Mouse (Mus musculus) lung, postnatal 0 days (tissue): ENCODE data around the gene Birc7. TPM values are rescaled to one million over a fixed set of nuclear protein-coding genes. Genes with fewer than 3 reads are reported as not detected.

Experiments used
- ATAC-seq: fragments of 200-750 bp; cut with Nextera tagmentation; 2 replicates; pipeline ENCODE4 v1.8.0; 2017; ENCODE audit warnings: moderate library complexity
- DNase-seq: peaks from one replicate; pipeline ENCODE4 v3.0.0-alpha.2; 2016; ENCODE audit warnings: low spot score
- H3K27ac ChIP-seq: fragments of 300-500 bp; sonication (generic); 2 replicates; pipeline ENCODE4 v1.5.1; 2014; ENCODE audit warnings: antibody characterized with exemption, mild to moderate bottlenecking, low read length, mixed read lengths
- H3K27me3 ChIP-seq: fragments of 300-500 bp; sonication (generic); replicated peaks from 2 replicates; pipeline ENCODE4 v1.6.1; 2014; ENCODE audit warnings: low read length, mixed read lengths; ENCODE audit not compliant: insufficient read depth
- H3K36me3 ChIP-seq: fragments of 300-500 bp; sonication (generic); 2 replicates; pipeline ENCODE4 v1.6.1; 2014; ENCODE audit warnings: low read length, mixed read lengths; ENCODE audit not compliant: insufficient read depth
- H3K4me1 ChIP-seq: fragments of 300-500 bp; sonication (generic); 2 replicates; pipeline ENCODE4 v1.6.1; 2014; ENCODE audit warnings: antibody characterized with exemption, low read depth, low read length, mixed read lengths; ENCODE audit not compliant: insufficient read depth
- H3K4me2 ChIP-seq: fragments of 300-500 bp; sonication (generic); replicated peaks from 2 replicates; pipeline ENCODE4 v1.6.1; 2014; ENCODE audit warnings: low read depth, mild to moderate bottlenecking, low read length, moderate library complexity, mixed read lengths
- H3K4me3 ChIP-seq: fragments of 300-500 bp; sonication (generic); 2 replicates; pipeline ENCODE4 v1.5.1; 2014; ENCODE audit warnings: low read depth, low read length
- H3K9ac ChIP-seq: fragments of 300-500 bp; sonication (generic); replicated peaks from 2 replicates; pipeline ENCODE4 v1.6.1; 2014; ENCODE audit warnings: low read depth, mild to moderate bottlenecking
- H3K9me3 ChIP-seq: fragments of 300-500 bp; sonication (generic); 2 replicates; pipeline ENCODE4 v1.6.1; 2016; ENCODE audit warnings: low read length, mixed read lengths
- CTCF ChIP-seq: IDR thresholded peaks from 2 replicates; pipeline ENCODE4 v1.5.1; 2016; ENCODE audit warnings: antibody characterized with exemption, mild to moderate bottlenecking
- EP300 ChIP-seq: IDR thresholded peaks from 2 replicates; pipeline ENCODE4 v1.6.1; 2016; ENCODE audit warnings: antibody characterized with exemption, mild to moderate bottlenecking, control low read depth
- WGBS: fragments of 180-500 bp; shearing (Covaris S2); extraction: QIAGEN DNeasy Blood & Tissue Kit; methylation state at CpG from one replicate; pipeline ENCODE4 v1.1.7; 2014; 5-methylcytosine and 5-hydroxymethylcytosine counted together
- polyA plus RNA-seq: library from polyadenylated mRNA; unstranded; fragments of >200 nt; fragmentation: Nextera tagmentation; extraction: Ambion mirVana; gene quantifications from 2 replicates; pipeline ENCODE4 v1.2.1, GENCODE M21; 2015

Gene Birc7
- polyA plus RNA-seq, 1 experiment from 2014 or later: not detected

DNA sequence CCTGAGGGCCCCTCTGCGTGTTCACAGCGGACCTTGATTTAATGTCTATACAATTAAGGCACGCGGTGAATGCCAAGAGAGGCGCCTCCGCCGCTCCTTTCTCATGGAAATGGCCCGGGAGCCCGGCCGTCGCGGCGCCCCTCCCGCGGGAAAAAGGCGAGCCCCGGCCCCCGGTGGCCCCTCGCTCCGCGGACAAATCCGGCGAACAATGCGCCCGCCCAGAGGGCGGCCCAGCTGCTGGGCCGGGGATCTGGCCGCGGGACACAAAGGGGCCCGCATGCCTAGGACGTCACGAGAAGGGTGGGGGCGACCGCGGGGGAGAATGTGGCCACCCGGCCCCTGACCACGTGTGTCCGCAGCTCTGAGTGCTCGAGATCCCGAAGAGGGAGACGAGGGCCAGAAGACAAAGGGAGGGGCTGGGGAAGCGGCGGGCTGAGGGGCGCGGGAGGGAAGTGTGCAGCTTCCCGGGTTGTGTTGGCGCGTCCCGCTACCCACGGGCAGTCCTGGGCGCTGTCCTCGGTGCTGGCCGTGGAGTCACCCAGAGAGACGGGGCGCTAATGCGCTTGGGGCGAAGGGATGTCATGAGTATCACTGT is 34.7 kb upstream of the Birc7 start:
- DNase-seq: peak; percentile 56

DNA sequence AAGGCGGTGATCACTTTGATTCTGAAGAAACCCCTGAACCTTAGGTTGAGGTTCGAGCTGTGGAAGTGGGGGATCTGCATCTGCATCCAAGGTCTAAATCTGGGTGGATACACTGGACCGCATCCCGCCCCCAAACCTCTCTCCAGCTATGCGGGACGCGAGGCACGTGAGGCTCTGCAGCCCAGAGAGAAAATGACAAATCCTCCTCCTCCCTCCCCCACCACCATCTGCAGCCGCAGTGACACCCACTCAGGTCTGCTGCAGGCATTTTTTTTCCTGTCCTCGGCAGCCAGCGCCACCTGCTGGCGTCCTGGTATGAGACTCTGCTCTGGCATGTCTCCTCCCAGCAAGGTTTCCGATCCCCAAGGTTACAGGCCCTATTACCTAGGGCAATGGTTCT is 34.1 kb upstream of the Birc7 start:
- peak; percentile 48 for DNase-seq
- H3K4me2 ChIP-seq: no peak overlapping the region
- H3K27me3 ChIP-seq: peaks cover 61% of the 10 kb centered on the region
- peak; percentile 74 for TF ChIP-seq CTCF
- no peak for TF ChIP-seq EP300
- no peak overlapping the region for H3K27ac ChIP-seq
- H3K36me3 ChIP-seq: no peaks in the 10 kb centered on the region
- peak; percentile 32; the same call in 1 of the 2 replicates for ATAC-seq
- H3K9ac ChIP-seq: no peak overlapping the region
- H3K4me3 ChIP-seq: no peak overlapping the region
- peaks cover 10% of the 10 kb centered on the region; the same call in 1 of the 2 replicates for H3K4me1 ChIP-seq
- WGBS: 2% methylated on average over 13 of the region's 13 CpGs
- H3K9me3 ChIP-seq: no peaks in the 10 kb centered on the region

More for the DNA sequence above, 34.7 kb upstream of the Birc7 start:
- ATAC-seq: peak; percentile 65
- H3K9ac ChIP-seq: no peak overlapping the region
- peak overlapping the region; percentile 35 for H3K4me3 ChIP-seq
- H3K4me2 ChIP-seq: peak overlapping the region; percentile 63
- TF ChIP-seq EP300 (no peak), CTCF (no peak)
- no peak overlapping the region for H3K27ac ChIP-seq
- peaks cover 10% of the 10 kb centered on the region; the same call in 1 of the 2 replicates for H3K4me1 ChIP-seq
- under 1% methylated on average over 56 of the region's 57 CpGs for WGBS
- H3K27me3 ChIP-seq: peaks cover 67% of the 10 kb centered on the region
- H3K9me3 ChIP-seq: no peaks in the 10 kb centered on the region
- H3K36me3 ChIP-seq: no peaks in the 10 kb centered on the region

DNA sequence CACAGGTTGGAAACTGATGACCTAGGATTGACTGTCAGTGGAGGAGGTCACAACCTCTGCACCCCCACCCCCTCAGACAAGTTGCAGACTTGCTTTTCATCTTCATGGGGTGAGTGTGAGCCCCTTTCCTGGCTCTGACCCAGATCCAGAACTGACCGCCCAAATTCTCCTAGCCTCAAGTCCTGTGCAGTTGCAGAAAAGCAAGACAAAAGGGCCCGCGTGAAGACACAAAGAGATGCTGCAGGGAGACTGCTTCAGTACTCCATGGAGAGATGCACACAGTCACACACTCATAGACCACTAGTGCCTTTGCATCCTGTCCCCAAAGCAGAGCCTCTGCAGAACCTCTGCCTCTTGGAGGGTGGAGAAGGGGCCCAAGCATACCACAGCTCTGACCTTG is 33.5 kb upstream of the Birc7 start:
- Histone ChIP-seq H3K27me3 (peaks cover 55% of the 10 kb centered on the region), H3K9ac (no peak overlapping the region), H3K36me3 (no peaks in the 10 kb centered on the region), H3K4me3 (no peak overlapping the region), H3K4me2 (no peak overlapping the region), H3K27ac (no peak overlapping the region), H3K9me3 (no peaks in the 10 kb centered on the region), H3K4me1 (peaks cover 10% of the 10 kb centered on the region; the same call in 1 of the 2 replicates)
- no peak for DNase-seq
- WGBS: 75% methylated on average over 3 of the region's 3 CpGs
- no peak for TF ChIP-seq EP300
- TF ChIP-seq CTCF: no peak
- no peak for ATAC-seq

DNA sequence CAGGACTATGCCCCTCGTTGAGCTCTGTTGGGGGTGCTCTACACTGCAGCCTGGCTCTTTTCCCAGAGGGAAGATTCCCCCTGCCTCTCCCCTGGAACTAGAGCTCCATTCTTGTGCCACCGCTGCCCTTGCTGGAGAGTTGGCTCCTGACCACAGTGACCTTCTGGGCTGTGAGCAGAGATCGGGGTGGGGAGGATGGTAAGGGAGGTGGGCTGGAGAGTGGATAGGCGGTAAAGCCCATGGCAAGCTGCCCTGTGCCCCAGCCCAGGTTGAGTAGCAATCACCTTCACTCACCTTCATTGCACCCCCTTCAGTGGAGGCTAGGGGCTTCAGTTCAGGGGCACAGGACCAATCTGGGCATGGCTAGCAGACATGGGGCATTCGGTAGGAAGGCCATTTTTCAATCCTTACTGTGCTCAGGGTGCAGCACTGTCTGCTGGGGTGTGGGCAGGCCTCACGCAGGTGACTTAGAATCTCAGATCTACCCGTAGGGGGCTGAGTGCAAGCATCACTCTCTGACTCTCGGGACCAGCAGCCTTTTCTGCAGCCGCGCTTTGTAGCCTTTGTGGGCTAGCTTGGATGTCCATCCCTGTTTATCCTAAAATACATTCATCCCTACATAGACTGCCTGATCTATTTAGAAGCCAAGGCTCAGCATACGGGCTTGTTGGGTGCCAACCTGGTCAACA is 32.8 kb upstream of the Birc7 start:
- Histone ChIP-seq H3K27ac (no peak overlapping the region), H3K27me3 (peaks cover 49% of the 10 kb centered on the region), H3K36me3 (no peaks in the 10 kb centered on the region), H3K4me2 (no peak overlapping the region), H3K4me3 (no peak overlapping the region), H3K4me1 (peaks cover 10% of the 10 kb centered on the region; the same call in 1 of the 2 replicates), H3K9ac (no peak overlapping the region), H3K9me3 (no peaks in the 10 kb centered on the region)
- DNase-seq: no peak
- no peak for TF ChIP-seq CTCF
- TF ChIP-seq EP300: no peak
- WGBS: 64% methylated on average over 11 of the region's 11 CpGs
- ATAC-seq: no peak

DNA sequence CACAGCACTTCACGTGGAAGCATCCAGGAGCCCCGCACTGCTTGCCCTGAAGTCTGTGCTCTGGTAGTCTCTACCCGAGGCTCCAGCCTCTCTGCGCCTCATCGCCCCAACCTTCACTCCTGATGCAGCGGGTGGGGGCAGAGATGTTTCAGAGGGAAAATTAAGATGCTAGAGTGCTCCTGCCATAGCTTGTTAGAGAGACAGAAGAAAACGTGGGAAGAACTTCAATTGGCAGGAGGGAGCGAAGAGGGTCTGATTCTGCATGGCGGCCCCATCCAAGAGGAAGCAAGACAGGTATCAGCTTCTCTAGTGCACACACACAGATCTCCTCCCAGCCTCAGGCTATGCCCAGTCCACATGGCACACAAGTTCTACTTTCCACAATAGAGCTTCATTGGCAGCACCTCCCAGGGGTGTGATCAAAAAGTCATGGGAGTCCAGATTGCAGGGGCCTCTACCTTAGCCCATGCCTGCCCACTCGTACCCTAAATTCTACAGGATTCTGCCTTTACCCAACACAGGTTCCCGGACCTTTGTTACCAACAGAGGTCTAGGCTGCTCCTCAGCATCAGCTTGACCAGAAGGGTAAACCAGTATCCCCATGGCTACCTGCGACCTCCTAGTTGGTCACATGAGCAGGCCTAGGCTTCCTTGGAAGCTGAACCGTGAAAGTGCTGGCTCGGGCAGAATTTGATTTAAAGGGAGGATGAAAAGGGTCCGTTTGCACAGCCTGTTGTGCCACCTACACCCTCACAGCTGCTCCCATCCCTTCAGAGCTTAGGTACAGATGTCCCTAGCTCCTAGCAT is 31.8 kb upstream of the Birc7 start:
- Histone ChIP-seq H3K4me1 (peaks cover 10% of the 10 kb centered on the region; the same call in 1 of the 2 replicates), H3K4me2 (no peak overlapping the region), H3K27me3 (peaks cover 38% of the 10 kb centered on the region), H3K36me3 (no peaks in the 10 kb centered on the region), H3K9me3 (no peaks in the 10 kb centered on the region), H3K27ac (no peak overlapping the region), H3K4me3 (no peak overlapping the region), H3K9ac (no peak overlapping the region)
- 71% methylated on average over 15 of the region's 15 CpGs for WGBS
- no peak for TF ChIP-seq EP300
- no peak for TF ChIP-seq CTCF
- no peak for DNase-seq
- no peak for ATAC-seq

DNA sequence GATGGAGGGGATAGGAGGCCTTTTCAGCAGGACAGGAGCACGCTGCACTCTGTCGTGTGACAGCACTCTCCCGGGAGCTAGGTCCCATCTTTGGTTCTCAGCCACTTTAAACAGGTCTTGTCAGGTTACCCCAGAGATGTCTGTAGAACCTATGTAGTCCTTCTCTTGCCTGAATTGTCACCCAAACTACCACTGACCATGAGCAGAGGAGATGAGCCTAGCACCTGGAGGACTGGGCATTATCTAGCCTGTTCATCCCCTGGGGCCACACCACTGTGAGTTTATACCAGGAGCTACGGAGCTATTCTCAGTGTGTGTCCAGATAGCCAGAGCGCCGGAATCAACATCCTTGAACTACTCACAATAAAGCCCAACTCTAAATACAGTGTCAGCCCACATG is 31.0 kb upstream of the Birc7 start:
- Histone ChIP-seq H3K9me3 (no peaks in the 10 kb centered on the region), H3K27me3 (peaks cover 30% of the 10 kb centered on the region)
- no peak for ATAC-seq

More for the DNA sequence above, 31.0 kb upstream of the Birc7 start:
- TF ChIP-seq EP300 (no peak), CTCF (no peak)
- H3K9ac ChIP-seq: no peak overlapping the region
- no peaks in the 10 kb centered on the region for H3K36me3 ChIP-seq
- no peak overlapping the region for H3K4me3 ChIP-seq
- no peak overlapping the region for H3K27ac ChIP-seq
- WGBS: 72% methylated on average over 6 of the region's 6 CpGs
- no peak for DNase-seq
- H3K4me1 ChIP-seq: peaks cover 10% of the 10 kb centered on the region; the same call in 1 of the 2 replicates
- H3K4me2 ChIP-seq: no peak overlapping the region
